Comparison of ENCODE assay signal across 10 mouse cellular contexts in the genomic region with DNA sequence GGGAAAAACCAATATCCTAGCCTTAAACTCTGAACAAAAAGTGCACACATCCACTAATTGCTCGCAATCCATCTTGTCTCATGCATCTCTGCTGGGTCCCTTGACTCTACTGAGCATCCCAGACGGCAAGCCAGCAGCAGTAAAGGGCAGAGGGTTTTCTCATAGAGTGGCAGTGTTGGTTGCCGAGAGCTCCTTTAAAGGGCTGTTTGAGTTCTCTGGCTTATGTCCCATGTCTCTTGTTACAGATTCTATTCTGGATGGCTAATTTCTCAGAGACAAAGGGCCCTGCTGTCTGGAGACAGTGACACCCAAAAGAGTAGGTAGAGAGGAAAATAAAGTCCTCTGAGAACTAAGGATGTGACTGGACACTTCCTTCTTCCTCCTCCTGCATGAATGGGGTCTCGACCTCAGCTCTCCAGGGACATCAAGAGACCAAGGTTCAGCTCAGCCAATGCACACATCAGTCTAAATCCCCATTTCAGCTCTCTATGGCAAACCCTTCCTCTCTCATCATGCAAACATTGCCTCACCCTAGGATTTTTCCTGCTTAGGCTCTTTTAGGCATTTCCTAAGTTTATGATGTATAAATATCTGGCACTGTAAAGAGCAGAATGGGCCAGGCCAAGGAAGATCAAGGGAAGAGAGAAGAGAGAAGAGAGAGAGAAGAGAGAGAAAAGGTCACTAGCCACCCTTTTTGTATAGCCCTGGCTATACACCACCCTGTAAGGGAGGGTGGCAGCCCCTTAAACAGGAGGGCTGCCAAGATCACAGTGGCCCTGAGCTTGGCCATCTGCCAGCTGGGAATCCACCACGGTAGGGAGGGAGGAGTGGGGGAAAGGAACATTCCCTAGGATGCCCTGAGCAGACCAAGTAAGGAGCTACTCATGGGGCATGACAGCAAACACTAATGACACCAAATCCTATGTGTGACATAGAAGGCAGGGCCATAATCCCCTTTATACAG. TPM values are rescaled to one million over a fixed set of nuclear protein-coding genes. Genes with fewer than 3 reads are reported as not detected.
DNase-seq lines count a peak whose midpoint lies in the region; ATAC-seq lines count a peak whose summit lies in the region.
"Had no signal": no experiment of that assay in that cellular context is flagged by ENCODE, and none has a peak within 500 bp of the region (broad histone marks: within the 10 kb centered on the region; RNA-seq: fewer than 3 reads in every experiment).

No protein-coding gene starts in this region.

- peak overlapping the region; percentile 79 for H3K27ac ChIP-seq in heart, embryonic 10.5 days
- peak overlapping the region; percentile 74 for H3K27ac ChIP-seq in heart, embryonic 11.5 days (ENCODE audit: low read depth, low read length)
- H3K27ac ChIP-seq: midbrain, embryonic 12.5 days had no signal

- intact Hi-C loops in left cerebral cortex, postnatal 25 days (cut with DNase I) = no loop called here

- peak; percentile 76 for DNase-seq in heart, embryonic 10.5 days (ENCODE audit: low spot score)
- DNase-seq in heart, adult 8-10 months (ENCODE audit: low spot score) = no peak
- peak; percentile 43 for DNase-seq in adrenal gland, postnatal 14 days
- DNase-seq in lung, postnatal 14 days = peak; percentile 32
- no peak for DNase-seq in left cerebral cortex, postnatal 25 days (ENCODE audit: low spot score in 2 of 2)
- no peak for DNase-seq in layer of hippocampus, adult 18-20 months (ENCODE audit: low spot score in 2 of 2)
- DNase-seq: cerebellum, adult 18-20 months had no signal

- no peak overlapping the region for H3K4me3 ChIP-seq in heart, embryonic 10.5 days
- no peak overlapping the region for H3K4me3 ChIP-seq in heart, embryonic 11.5 days (ENCODE audit: low read depth, low read length)
- H3K4me3 ChIP-seq: midbrain, embryonic 12.5 days had no signal

- H3K9me3 ChIP-seq in heart, embryonic 10.5 days = no peaks in the 10 kb centered on the region
- no peaks in the 10 kb centered on the region for H3K9me3 ChIP-seq in heart, embryonic 11.5 days (replicated peaks; ENCODE audit: control insufficient read depth, low read length)
- H3K9me3 ChIP-seq: midbrain, embryonic 12.5 days had no signal

- peaks cover 56% of the 10 kb centered on the region for H3K36me3 ChIP-seq in heart, embryonic 10.5 days
- peaks cover 23% of the 10 kb centered on the region for H3K36me3 ChIP-seq in heart, embryonic 11.5 days (ENCODE audit: control insufficient read depth, insufficient read depth, low read length)
- H3K36me3 ChIP-seq: midbrain, embryonic 12.5 days had no signal

- H3K4me2 ChIP-seq in heart, embryonic 11.5 days = no peak overlapping the region
- H3K4me2 ChIP-seq: midbrain, embryonic 12.5 days had no signal

- WGBS in heart, embryonic 10.5 days = 49% methylated on average over 5 of the region's 5 CpGs
- WGBS in heart, embryonic 11.5 days (ENCODE audit: insufficient replicate concordance) = 47% methylated on average over 5 of the region's 5 CpGs

- peak overlapping the region; percentile 36; the same call in 1 of the 2 replicates for H3K9ac ChIP-seq in heart, embryonic 11.5 days (ENCODE audit: low read depth, low read length)
- H3K9ac ChIP-seq: midbrain, embryonic 12.5 days had no signal

- H3K27me3 ChIP-seq in heart, embryonic 10.5 days (ENCODE audit: insufficient read depth, poor library complexity, severe bottlenecking) = no peaks in the 10 kb centered on the region
- H3K27me3 ChIP-seq in heart, embryonic 11.5 days (ENCODE audit: control insufficient read depth, insufficient read depth, low read length) = no peaks in the 10 kb centered on the region
- H3K27me3 ChIP-seq: midbrain, embryonic 12.5 days had no signal

- peak; percentile 71 for ATAC-seq in heart, embryonic 11.5 days (replicated peaks; ENCODE audit: insufficient number of reproducible peaks, low FRiP score, low TSS enrichment)
- ATAC-seq in CD4-positive, CD25-positive, alpha-beta regulatory T cell, adult 4 months = no peak

- peaks cover 37% of the 10 kb centered on the region for H3K4me1 ChIP-seq in heart, embryonic 10.5 days
- H3K4me1 ChIP-seq in heart, embryonic 11.5 days (ENCODE audit: control insufficient read depth, insufficient read depth, low read length) = peaks cover 29% of the 10 kb centered on the region

RNA-seq across cellular contexts. Expression of gene Dgki, which starts 30.2 kb away (rescaled TPM):
- polyA plus RNA-seq in heart, embryonic 10.5 days (2016; fragmentation: Nextera tagmentation; extraction: Ambion mirVana) = 0.68 and 0.85 TPM in 2 replicates
- total RNA-seq in heart, adult 8-10 months (2022) = 1 to 10 TPM in 1 of 4 experiments, under 1 TPM in 3; 0.11 to 1.3 (median 0.27) TPM
- total RNA-seq in adrenal gland, postnatal 14 days (2021) = 2.2 and 2.4 TPM in 2 replicates
- polyA plus RNA-seq in heart, embryonic 11.5 days (2014; fragmentation: Nextera tagmentation; extraction: Ambion mirVana) = 1.0 and 1.1 TPM in 2 replicates
- total RNA-seq in left cerebral cortex, postnatal 25 days (2021) = 10 to 100 TPM; 68.5 to 82.6 TPM
- under 1 TPM in 1 of 2 experiments, not detected in 1; 0.19 TPM for polyA plus RNA-seq in CD4-positive, CD25-positive, alpha-beta regulatory T cell, adult 4 months (2017; shearing (Covaris generic))
- total RNA-seq in layer of hippocampus, adult 18-20 months (2021) = 10 to 100 TPM; 86.9 to 88.0 TPM

Comparison
In these comparisons a context has a peak if more than half of its experiments do, and no peak if none do; other contexts are left out.
1. DNase-seq: peak in heart, embryonic 10.5 days (single experiment), adrenal gland, postnatal 14 days (single experiment) and lung, postnatal 14 days (single experiment); none in heart, adult 8-10 months (single experiment), left cerebral cortex, postnatal 25 days (0 of 2) and layer of hippocampus, adult 18-20 months (0 of 2).
2. RNA of gene Dgki, which starts 30.2 kb away (total RNA-seq): 86.9 to 88.0 TPM in layer of hippocampus, adult 18-20 months and 68.5 to 82.6 TPM in left cerebral cortex, postnatal 25 days; 2.2 to 2.4 TPM in adrenal gland, postnatal 14 days and 0.11 to 1.3 TPM in heart, adult 8-10 months; every median in the first group is over 10 times any median in the second.